Mouse (Mus musculus) cerebellum, postnatal 14 days (tissue): ENCODE measurements around the gene Stard7.

Experiments used
- DNase-seq, 2 experiments: peaks; one replicate each; pipeline ENCODE4 v3.0.0; 2021; ENCODE audit warnings: mixed read lengths in 2 of 2

Stard7 gene

DNA sequence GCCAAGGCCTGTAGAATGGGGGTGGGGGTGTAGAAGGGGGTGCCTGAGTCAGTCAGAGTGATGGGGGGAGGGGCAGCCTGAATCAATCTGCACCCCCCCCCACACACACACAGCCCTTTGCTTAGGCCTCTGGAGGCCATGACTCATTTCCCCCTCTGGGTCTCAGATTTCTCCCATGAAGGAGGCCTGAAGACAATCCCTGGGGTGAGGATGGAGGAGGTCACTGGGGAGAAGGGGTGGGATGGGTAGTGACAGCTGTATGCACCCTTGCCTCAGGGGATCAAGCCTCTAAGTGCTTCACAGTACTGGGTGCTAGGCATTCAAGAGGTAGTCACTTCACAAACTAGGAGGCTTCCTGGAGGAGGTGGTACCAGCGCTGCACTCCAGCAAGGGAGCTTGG is 53.6 kb downstream of the Stard7 start:
- DNase-seq: no peak

DNA sequence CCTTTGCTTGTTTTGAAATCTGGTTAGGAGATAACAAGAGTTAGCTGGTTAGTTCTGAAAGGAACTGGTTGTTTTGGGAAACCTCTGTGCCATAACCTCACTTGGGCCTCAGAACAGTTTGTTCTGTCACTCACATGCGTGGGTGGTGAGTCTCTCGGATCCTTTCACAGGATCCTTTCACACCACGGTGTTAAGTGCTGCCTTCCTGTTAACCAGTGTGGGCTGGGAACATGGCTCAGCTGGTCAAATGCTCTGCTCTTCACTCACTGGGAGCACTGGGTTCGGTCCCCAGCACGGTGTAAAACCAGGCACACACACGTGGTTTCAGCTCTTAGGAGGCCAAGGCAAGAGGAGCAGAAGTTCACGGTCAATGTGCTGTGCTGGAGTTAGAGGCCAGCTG is 54.4 kb downstream of the Stard7 start:
- DNase-seq: no peak

DNA sequence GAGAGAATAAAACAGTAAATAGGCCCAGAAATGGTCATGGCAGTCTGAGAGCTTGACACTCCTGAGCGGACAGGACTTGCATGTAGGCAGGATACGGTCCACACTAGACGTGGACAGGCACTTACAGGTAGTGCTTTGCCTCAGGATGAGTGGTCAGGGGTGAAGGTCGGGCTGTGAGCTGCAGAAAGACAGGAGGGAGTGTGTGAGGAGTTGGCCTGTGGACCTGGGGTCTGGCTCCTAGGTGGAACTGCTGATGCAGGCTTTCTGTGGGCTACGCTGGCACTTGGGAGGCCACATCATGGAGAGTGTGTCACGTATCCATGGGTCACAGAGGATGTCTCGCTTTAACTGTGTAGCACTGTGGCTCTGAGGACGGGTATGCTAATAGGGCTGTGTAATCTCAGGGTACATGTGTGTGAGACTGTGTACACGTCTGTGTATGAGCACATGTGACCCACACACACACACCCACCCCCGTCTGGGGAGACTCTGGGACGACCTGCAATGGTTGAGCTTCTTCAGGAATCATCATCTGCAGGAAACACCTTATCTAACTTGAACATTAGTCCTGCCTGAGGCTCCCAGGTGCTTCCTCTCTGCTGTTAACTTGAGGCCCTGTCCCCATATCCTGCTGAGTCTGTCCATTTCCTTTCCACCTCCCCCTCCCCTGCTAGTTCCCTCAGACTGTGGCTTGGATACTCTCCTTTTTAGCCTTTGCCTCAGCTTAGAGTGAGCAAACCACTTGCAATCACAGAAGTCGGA is 58.3 kb downstream of the Stard7 start:
- no peak for DNase-seq

DNA sequence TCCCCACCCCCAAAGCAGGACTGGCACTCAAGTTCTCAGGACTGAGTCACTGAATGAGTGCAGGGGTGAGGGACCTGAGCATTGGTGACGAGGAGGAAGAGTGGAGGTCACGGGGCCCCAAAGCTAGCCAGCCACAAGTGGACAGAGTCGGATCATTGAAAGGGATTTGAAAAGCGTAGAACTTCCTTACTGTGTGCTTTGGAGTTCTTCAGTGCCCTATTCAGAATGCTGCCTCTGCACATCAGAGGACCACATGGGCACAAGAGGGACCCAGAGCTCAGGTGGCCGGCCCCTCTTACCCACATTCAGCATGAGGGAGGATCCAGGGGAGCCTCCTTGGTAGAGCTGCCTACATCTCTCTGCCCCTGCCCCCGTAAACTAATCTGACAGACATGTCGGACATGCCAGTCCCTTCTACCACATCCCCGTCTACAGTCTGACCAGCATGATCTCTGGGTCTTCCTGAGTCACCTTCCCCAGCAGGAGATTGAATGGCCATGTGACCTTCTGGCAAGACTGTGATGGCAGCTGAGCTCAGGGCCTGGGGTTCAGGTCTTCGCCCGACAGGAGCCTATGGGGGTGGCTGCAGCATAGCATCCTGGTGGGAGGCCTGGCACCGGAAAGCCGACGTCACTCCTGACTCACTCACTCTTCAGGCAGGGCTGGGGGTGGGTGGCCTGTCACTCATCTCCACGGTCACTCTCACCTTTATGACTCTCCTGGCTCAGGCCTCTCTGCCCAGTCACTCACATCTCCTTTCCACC is 63.0 kb downstream of the Stard7 start:
- DNase-seq: no peak

DNA sequence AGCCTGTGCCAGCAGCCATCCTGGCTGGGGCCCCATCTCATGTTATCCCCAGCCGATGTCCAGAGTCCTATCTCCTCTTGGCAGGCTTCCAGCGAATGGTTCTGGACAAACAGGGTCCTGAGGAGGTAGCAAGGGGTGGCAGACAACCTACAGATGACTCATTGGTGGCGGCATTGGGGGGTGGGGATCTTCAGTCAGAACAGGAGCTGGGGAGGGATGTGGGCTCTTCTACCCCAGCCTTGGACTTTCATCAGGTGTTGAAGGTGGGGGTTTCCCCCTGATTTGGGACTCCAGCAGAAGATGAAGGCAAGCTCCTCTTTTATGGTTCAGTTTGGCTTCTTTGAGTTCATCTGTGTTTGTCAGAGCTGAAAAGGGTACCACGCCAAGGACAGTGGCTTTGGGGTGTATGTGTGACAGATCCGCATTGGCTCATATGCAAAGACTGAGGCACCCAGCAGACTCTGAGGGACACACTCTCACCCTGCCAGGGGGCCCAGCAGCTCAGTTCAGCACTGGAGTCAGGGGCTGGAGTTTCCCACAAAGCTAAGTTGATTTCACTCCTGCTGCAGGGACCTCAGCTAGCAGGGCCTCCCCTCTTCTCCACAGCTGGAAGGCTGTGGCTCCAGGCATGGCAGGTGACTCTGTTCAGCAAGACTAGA is 64.1 kb downstream of the Stard7 start:
- peak in 1 of 2 experiments; percentile 37 for DNase-seq

DNA sequence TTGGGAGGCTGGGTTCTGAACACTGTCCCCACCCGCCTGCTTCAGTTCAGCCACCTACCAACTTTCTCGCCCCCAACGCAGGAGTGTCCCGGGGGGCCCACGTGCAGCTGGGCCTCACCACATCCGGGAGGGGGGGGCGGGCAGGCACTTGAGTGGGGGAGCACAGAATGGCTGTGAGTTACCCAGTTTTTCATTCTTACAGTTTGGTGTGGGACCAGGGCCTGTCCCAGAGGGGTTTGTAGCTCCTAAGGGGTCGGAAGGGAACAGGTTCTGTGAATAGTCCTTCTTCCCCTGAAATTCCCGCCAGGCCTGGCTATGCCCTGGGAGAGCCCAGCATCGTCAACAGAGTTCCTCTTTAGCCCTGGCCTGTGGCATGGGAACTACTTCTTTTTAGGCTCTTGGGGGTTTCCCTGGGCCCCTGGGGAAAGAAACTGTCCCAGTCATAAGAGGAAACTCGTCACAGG is 65.1 kb downstream of the Stard7 start:
- DNase-seq: no peak

DNA sequence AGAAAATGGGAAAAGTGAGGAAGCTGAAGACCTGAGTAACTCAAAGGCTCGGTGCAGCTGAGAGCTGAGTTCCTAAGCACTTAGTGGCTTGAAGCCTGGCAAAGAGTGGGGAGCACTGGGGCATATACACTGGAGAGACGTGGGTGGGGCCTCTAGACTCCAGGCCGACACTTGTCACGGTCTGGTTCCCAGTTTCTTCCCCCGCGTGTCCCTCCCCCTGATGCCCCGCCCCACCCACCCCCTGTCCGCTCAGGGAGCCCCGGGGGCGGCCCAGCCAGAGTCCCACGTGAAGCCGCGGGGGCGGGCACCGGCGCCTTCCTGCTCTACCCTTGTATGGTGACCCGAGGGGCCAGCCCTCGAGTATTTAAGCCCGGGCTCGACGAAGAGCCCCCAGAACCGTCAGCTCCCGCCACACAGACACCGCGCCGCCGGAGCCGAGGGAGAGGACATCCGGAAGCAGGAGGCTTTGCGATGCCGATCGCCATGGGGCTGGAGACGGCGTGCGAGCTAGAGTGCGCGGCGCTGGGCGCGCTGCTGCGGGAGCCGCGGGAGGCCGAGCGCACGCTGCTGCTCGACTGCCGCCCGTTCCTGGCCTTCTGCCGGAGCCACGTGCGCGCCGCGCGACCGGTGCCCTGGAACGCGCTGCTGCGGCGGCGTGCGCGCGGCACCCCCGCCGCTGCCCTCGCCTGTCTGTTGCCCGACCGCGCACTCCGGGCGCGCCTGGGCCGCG is 65.9 kb downstream of the Stard7 start, which contains the start of gene Dusp2:
TSS of gene Dusp2 (plus strand) at position 393 of the 730 bp plus-strand sequence.
- DNase-seq: peak; percentile 61 to 70

DNA sequence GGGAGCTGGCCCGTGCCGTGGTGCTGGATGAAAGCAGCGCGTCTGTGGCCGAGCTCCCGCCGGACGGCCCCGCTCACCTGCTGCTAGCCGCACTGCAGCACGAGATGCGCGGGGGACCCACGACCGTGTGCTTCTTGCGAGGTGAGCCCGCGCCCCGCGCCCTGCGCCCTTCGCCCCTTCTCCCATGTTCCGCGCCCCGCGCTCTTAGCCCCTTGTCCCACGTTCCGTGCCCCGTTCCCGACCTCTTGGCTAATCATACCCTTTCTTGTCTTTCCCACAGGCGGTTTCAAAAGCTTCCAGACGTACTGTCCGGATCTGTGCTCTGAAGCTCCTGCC is 66.4 kb downstream of the Stard7 start:
- DNase-seq: peak in 1 of 2 experiments; percentile 17

DNA sequence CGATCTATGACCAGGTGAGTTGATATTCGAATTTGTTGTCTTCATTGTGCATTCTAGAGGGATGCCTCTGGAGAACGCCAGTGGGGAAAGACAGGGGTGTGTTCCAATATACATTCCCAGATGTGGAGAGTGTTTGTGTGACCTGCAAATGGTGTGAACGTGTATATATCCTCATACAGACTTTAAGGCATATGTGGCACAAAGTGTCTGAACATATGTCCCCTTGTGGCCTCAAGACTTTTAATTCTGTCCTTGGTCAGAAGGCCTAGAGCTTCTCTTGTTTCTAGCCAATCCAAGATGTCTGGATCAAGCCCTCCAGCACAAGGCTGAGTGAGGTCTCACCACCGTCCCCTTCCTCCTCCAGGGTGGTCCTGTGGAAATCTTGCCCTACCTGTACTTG is 66.9 kb downstream of the Stard7 start:
- DNase-seq: no peak

DNA sequence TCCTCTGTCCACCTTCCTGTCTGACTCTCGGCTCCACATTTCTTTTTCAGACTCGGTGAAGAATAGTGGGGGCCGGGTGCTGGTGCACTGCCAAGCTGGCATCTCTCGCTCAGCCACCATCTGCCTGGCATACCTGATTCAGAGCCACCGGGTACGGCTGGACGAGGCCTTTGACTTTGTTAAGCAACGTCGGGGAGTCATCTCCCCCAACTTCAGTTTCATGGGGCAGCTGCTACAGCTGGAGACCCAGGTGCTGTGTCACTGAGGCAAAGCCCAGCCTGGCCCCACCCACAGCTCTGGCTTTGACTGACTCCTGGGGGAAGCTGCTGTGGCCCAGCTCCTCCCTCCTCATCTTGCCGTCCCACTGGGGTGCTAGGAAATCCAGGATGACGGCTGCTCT is 67.5 kb downstream of the Stard7 start:
- peak; percentile 78 to 82 for DNase-seq

DNA sequence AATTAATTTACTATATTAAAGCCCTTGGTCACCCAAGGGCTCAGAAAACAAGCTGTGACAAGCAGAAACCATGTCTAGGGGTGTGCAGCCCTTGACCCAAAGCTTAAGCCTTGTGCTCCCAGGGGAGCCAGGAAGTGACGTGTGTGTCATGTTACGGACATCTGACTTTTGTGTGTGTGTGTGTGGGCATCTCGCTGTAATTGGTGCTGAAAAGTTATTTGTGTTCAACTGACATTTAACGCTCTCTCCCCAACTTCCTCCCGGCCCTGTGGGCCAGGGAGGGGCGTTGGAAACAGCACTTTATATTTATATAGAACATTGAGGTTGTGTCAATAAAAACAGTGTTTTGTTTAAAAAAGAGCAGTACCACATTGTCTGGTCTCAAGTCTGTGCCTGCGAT is 68.0 kb downstream of the Stard7 start:
- no peak for DNase-seq

DNA sequence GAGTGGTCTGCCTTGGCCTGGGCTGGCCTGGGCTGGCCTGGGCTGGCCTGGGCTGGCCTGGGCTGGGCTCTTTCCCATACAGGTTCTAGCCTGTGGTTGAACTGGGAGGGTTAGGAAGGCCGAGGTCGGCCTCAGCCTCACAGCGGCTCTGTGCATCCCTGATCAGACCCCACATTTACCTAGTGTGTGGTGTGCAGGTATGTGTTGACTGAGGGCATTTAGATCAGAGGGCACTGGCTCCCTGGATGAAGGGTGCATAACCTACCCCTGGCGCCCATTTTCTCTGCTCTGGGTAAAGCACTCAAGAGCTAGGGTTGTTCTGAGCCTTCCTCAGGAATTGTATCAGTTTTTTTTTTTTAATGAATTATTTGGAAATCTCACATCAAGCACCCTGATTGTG is 68.4 kb downstream of the Stard7 start, which contains the start of gene Astl:
TSS of gene Astl (plus strand) at position 224 of the 400 bp plus-strand sequence.
- DNase-seq: no peak

DNA sequence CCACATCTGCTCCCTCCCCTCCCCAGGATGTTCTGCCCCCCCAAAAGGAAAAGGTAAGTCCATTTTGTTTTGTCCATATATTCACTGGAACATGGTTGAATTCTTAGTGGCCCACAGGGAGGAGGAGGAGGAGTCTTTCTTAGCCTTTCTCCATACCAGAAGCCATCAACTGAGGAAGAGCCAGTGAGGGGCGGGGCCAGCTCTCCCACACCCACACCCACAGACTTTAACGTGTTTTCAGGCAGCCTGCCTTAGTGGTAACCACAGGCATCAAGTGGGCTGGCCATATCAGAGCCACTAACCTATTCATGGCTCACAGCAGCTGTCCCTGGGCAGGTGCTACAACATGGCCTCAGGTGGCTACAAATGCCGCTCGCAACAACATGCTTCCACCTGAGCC is 68.8 kb downstream of the Stard7 start:
- DNase-seq: no peak

DNA sequence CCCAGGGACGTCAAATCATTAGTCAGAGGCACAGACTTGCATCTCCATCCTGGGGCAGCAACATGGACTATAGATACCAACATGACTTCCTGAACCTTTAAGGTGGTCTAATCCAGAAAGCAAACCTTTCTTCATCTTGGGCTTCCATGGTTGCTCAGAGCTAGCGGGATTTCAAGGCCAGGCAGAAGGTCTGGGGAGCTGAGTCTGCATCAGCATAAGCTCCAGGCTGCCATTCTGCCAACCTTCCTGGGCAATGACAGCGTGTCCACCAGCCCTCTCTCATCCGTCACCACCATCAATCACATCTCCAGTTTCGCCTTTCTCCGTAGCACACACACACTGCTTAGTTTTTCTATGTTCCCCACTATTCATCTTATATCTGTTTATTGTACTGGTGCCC is 69.2 kb downstream of the Stard7 start:
- no peak for DNase-seq

DNA sequence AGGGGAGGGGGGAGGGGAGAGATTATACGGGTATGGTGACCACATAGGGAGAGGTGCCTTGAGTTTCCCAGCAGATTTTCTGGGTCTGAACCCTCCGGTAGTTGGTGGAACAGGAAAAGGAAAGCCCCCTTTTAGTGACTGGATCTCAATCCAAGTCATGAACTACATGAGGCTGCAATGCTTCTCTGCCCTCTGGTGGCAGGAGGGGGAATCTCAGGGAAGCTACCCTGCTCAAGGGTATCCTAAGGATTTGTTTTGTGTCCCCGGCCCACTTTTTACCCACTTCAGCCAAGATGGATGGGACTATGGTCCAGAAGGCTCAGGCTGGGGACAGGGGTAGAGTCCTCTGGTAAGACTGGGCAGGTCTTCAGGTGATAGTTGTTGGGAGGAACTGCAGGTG is 71.1 kb downstream of the Stard7 start:
- DNase-seq: peak; percentile 81 to 83

DNA sequence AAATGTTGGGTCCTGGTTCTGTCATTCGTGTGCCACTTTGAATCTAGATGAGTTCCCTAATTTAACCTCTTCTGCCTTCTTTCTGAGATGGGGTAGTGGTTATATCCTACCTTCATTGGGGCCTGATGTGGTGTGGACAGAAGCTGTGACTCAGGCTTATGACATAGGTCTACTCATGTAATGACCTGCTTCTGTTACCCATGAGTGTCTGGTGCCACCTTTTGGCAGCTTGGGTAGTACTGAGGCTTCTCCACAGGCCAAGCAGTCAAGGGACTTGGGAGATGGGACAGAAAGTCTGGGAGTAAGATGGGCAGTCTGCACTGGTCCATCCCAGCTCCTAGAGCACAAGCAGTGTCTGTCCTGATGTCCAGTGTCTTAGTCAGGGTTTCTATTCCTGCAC is 76.3 kb downstream of the Stard7 start:
- peak; percentile 26 to 30 for DNase-seq

DNA sequence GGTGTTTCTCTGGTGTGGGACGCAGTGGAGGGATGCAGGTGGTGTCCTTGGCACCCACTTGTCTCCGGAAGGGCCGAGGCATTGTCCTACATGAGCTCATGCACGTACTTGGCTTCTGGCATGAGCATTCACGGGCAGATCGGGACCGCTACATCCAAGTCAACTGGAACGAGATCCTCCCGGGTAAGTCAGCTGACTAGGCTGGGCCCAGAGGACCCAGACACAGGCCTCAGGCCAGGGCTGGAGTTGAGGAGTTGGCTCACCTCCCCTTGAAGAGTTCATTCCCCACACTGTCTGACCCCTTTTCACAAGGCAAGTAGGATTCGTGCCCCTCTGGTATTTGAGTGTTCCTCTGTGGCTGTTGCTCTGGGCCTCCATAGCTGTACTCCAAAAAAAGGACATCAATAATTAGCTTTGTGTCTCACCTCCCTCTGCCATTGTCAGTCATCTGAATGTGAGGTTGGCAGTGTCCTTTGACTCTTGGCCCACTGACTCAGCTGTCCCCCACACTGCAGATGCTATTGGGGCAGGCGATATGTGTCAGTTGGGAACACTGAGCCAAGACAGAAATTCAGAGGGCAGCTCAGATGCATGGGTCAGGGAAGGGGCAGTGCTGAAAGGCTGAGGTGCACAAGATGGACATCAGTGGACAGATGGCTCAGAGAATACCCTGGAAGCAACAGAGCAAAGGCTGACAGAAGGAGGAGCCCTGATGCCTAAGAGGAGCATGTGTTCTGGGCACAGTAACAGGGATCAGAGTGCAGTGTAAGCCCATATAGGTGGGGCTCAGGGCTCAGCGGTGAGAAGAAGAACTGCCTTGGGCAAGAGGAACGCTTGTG is 77.3 kb downstream of the Stard7 start:
- peak; percentile 33 to 52 for DNase-seq
